Mouse (Mus musculus): Measurements from ENCODE around the gene Zfp619.
"Not testable (repeated sequence)": the region's sequence is repeated elsewhere in the genome, so short reads cannot be mapped to it uniquely, and the experiment has no call there.

Zfp619 gene

GRCm38 (mm10) chr7:39589044-39589443 is 71.5 kb downstream of the Zfp619 start:
- not testable (repeated sequence) for DNase-seq (ENCODE audit: low spot score)
